Mouse (Mus musculus) Patski (cell line): Measurements from ENCODE around the gene Lrrc36. TPM values are rescaled to one million over a fixed set of nuclear protein-coding genes. Genes with fewer than 3 reads are reported as not detected.

ENCODE experiments used
- ATAC-seq: fragments of 100-300 bp; one replicate; pipeline ENCODE4 v1.8.0; 2021
- CTCF ChIA-PET: fragments of 350-600 bp; sonication (Branson Sonifier 250); formaldehyde crosslinking; loops from one replicate; lab custom pipeline; 2022; ENCODE audit warnings: inconsistent platforms; lab: Charles Lee
- POLR2A ChIA-PET: fragments of 350-600 bp; sonication (Branson Sonifier 250); formaldehyde crosslinking; loops from one replicate; lab custom pipeline; 2022; ENCODE audit warnings: antibody characterized with exemption, inconsistent platforms; lab: Charles Lee
- DNase-seq: peaks from one replicate; pipeline ENCODE4 v3.0.0-alpha.2; 2011; ENCODE audit warnings: low read depth, low spot score
- H3K27me3 ChIP-seq: fragments of 371-371 bp; one replicate; pipeline ENCODE4 v1.5.1; 2021
- CTCF ChIP-seq: fragments of 100-300 bp; IDR thresholded peaks from one replicate; pipeline ENCODE4 v1.5.1; 2021
- in situ Hi-C: fragments of 300-500 bp; cut with MboI; formaldehyde crosslinking; loops from 3 replicates; pipeline ENCODE4 v1.11.1; 2018; ENCODE audit warnings: low pct_unique_long_range_greater_than_20kb, mixed read lengths
- polyA plus RNA-seq: library from polyadenylated mRNA; unstranded; gene quantifications from one replicate; pipeline ENCODE4 v1.2.3, GENCODE M21; 2021

Lrrc36 gene
- polyA plus RNA-seq, 1 experiment from 2014 or later: not detected

- CTCF ChIA-PET: interaction anchor here (1.0 kb wide), 1 partner anchor 14 kb away, joined by 3 read pairs; no protein-coding TSS in a partner anchor
- DNase-seq (no peak), ATAC-seq (no peak)
- POLR2A ChIA-PET: interaction anchor here (0.6 to 1.7 kb wide), 2 partner anchors 10 to 106 kb away, joined by 3 to 9 read pairs; no protein-coding TSS in a partner anchor
- TF ChIP-seq CTCF: no peak
- H3K27me3 ChIP-seq: no peaks in the 10 kb centered on the region
- in situ Hi-C loops: no loop called here
Measured at GRCm38 (mm10) chr8:105470681-105471313, 57.4 kb downstream of the Lrrc36 start.

GRCm38 (mm10) chr8:105471314-105472015, 58.1 kb downstream of the Lrrc36 start, which contains the start of gene Tppp3:
Gene Tppp3, minus strand, starts transcription at chr8:105471526.
- DNase-seq (no peak), ATAC-seq (no peak)
- POLR2A ChIA-PET: interaction anchor here (1.7 kb wide), 1 partner anchor 10 kb away, joined by 9 read pairs; no protein-coding TSS in a partner anchor
- in situ Hi-C loops: no loop called here
- TF ChIP-seq CTCF: no peak
- H3K27me3 ChIP-seq: no peaks in the 10 kb centered on the region
- CTCF ChIA-PET: interaction anchor here (1.0 kb wide), 1 partner anchor 13 kb away, joined by 3 read pairs; no protein-coding TSS in a partner anchor

GRCm38 (mm10) chr8:105472414-105472932, 59.1 kb downstream of the Lrrc36 start:
- ChIA-PET CTCF (interaction anchor here (1.0 to 2.4 kb wide), 2 partner anchors 8 to 12 kb away, joined by 3 to 5 read pairs; no protein-coding TSS in a partner anchor), POLR2A (no interaction called here)
- no peak for TF ChIP-seq CTCF
- DNase-seq (no peak), ATAC-seq (no peak)
- in situ Hi-C loops: no loop called here
- no peaks in the 10 kb centered on the region for H3K27me3 ChIP-seq

GRCm38 (mm10) chr8:105472983-105473382, 59.6 kb downstream of the Lrrc36 start:
- in situ Hi-C loops: no loop called here
- no peak for TF ChIP-seq CTCF
- ChIA-PET CTCF (interaction anchor here (1.0 to 2.4 kb wide), 2 partner anchors 8 to 12 kb away, joined by 3 to 5 read pairs; no protein-coding TSS in a partner anchor), POLR2A (no interaction called here)
- DNase-seq (no peak), ATAC-seq (no peak)
- no peaks in the 10 kb centered on the region for H3K27me3 ChIP-seq

GRCm38 (mm10) chr8:105473816-105474606, 60.6 kb downstream of the Lrrc36 start:
- in situ Hi-C loops: no loop called here
- ATAC-seq: no peak
- CTCF ChIA-PET: interaction anchor here (1.1 to 2.4 kb wide), 3 partner anchors 8 to 14 kb away, joined by 4 to 5 read pairs (median 5); no protein-coding TSS in a partner anchor
- no peak for TF ChIP-seq CTCF
- POLR2A ChIA-PET: no interaction called here
- DNase-seq: no peak
- H3K27me3 ChIP-seq: no peaks in the 10 kb centered on the region

GRCm38 (mm10) chr8:105474680-105475079, 61.3 kb downstream of the Lrrc36 start:
- ChIA-PET POLR2A (interaction anchor here (0.9 kb wide), 1 partner anchor 9 kb away, joined by 3 read pairs; no protein-coding TSS in a partner anchor), CTCF (interaction anchor here (1.1 to 2.4 kb wide), 3 partner anchors 9 to 15 kb away, joined by 4 to 5 read pairs (median 5); no protein-coding TSS in a partner anchor)
- TF ChIP-seq CTCF: no peak
- no peaks in the 10 kb centered on the region for H3K27me3 ChIP-seq
- DNase-seq (no peak), ATAC-seq (no peak)
- in situ Hi-C loops: no loop called here

- TF ChIP-seq CTCF: no peak
- in situ Hi-C loops: no loop called here
- DNase-seq (no peak), ATAC-seq (no peak)
- ChIA-PET POLR2A (interaction anchor here (0.9 kb wide), 1 partner anchor 10 kb away, joined by 3 read pairs; no protein-coding TSS in a partner anchor), CTCF (interaction anchor here (1.1 to 1.9 kb wide), 4 partner anchors 9 to 78 kb away, joined by 3 to 5 read pairs (median 4); no protein-coding TSS in a partner anchor)
- no peaks in the 10 kb centered on the region for H3K27me3 ChIP-seq
Measured at GRCm38 (mm10) chr8:105475254-105475653, 61.9 kb downstream of the Lrrc36 start.

- H3K27me3 ChIP-seq: no peaks in the 10 kb centered on the region
- ATAC-seq (no peak), DNase-seq (no peak)
- no peak for TF ChIP-seq CTCF
- ChIA-PET CTCF (interaction anchor here (0.9 to 1.9 kb wide), 4 partner anchors 9 to 78 kb away, joined by 3 to 5 read pairs (median 3); no protein-coding TSS in a partner anchor), POLR2A (interaction anchor here (0.9 kb wide), 1 partner anchor 10 kb away, joined by 3 read pairs; no protein-coding TSS in a partner anchor)
- in situ Hi-C loops: no loop called here
Measured at GRCm38 (mm10) chr8:105475742-105476141, 62.4 kb downstream of the Lrrc36 start.

- ChIA-PET CTCF (interaction anchor here (0.7 to 1.9 kb wide), 5 partner anchors 9 to 79 kb away, joined by 3 to 5 read pairs (median 3); no protein-coding TSS in a partner anchor), POLR2A (no interaction called here)
- no peaks in the 10 kb centered on the region for H3K27me3 ChIP-seq
- in situ Hi-C loops: no loop called here
- no peak for ATAC-seq
- TF ChIP-seq CTCF: no peak
- no peak for DNase-seq
Measured at GRCm38 (mm10) chr8:105476161-105476560, 62.8 kb downstream of the Lrrc36 start.
